Mouse (Mus musculus): ENCODE measurements around the gene Zbtb21. TPM values are rescaled to one million over a fixed set of nuclear protein-coding genes. Genes with fewer than 3 reads are reported as not detected.

Gene Zbtb21
- total and polyA plus RNA-seq, 2 experiments from 2014 or later, result 9.0 to 32.9 TPM

GRCm38 (mm10) chr16:97919793-97920192, 42.6 kb downstream of the Zbtb21 start:
- no peak for DNase-seq
- no peak overlapping the region for H3K27ac ChIP-seq (ENCODE audit: low read depth, low read length)
- no peak overlapping the region for H3K4me2 ChIP-seq (ENCODE audit: low read depth)
- 25% methylated on average over 2 of the region's 2 CpGs for WGBS
- no peak for ATAC-seq
- no peak overlapping the region for H3K9ac ChIP-seq
- TF ChIP-seq CTCF (IDR thresholded peaks at IDR 0.05; ENCODE audit: low read depth), result no peak
- H3K9me3 ChIP-seq (ENCODE audit: low read length), result no peaks in the 10 kb centered on the region
- H3K36me3 ChIP-seq (ENCODE audit: insufficient read depth), result no peaks in the 10 kb centered on the region
- peaks cover 9% of the 10 kb centered on the region; the same call in 1 of the 2 replicates for H3K4me1 ChIP-seq (ENCODE audit: insufficient read depth)
- H3K27me3 ChIP-seq (ENCODE audit: insufficient read depth, low read length), result no peaks in the 10 kb centered on the region
- no peak overlapping the region for H3K4me3 ChIP-seq (ENCODE audit: low read depth, low read length)

GRCm38 (mm10) chr16:97912873-97913272, 49.5 kb downstream of the Zbtb21 start:
- no peak for DNase-seq
- H3K4me3 ChIP-seq (ENCODE audit: low read depth, low read length), result no peak overlapping the region
- H3K27me3 ChIP-seq (ENCODE audit: insufficient read depth, low read length), result no peaks in the 10 kb centered on the region
- H3K27ac ChIP-seq (ENCODE audit: low read depth, low read length), result no peak overlapping the region
- no peak overlapping the region for H3K4me2 ChIP-seq (ENCODE audit: low read depth)
- ATAC-seq, result no peak
- H3K4me1 ChIP-seq (ENCODE audit: insufficient read depth), result no peaks in the 10 kb centered on the region
- no peak overlapping the region for H3K9ac ChIP-seq
- TF ChIP-seq CTCF (IDR thresholded peaks at IDR 0.05; ENCODE audit: low read depth), result no peak
- no peaks in the 10 kb centered on the region for H3K9me3 ChIP-seq (ENCODE audit: low read length)
- H3K36me3 ChIP-seq (ENCODE audit: insufficient read depth), result no peaks in the 10 kb centered on the region

- no peak for DNase-seq
- Histone ChIP-seq H3K36me3 (ENCODE audit: insufficient read depth) (no peaks in the 10 kb centered on the region), H3K4me1 (ENCODE audit: insufficient read depth) (no peaks in the 10 kb centered on the region), H3K4me3 (ENCODE audit: low read depth, low read length) (no peak overlapping the region), H3K27ac (ENCODE audit: low read depth, low read length) (no peak overlapping the region), H3K4me2 (ENCODE audit: low read depth) (no peak overlapping the region), H3K9me3 (ENCODE audit: low read length) (no peaks in the 10 kb centered on the region), H3K27me3 (ENCODE audit: insufficient read depth, low read length) (no peaks in the 10 kb centered on the region), H3K9ac (no peak overlapping the region)
- WGBS, result 94% methylated on average over 1 of the region's 1 CpGs
- no peak for TF ChIP-seq CTCF (IDR thresholded peaks at IDR 0.05; ENCODE audit: low read depth)
- no peak for ATAC-seq
Observed at GRCm38 (mm10) chr16:97909356-97909755, 53.1 kb downstream of the Zbtb21 start.

- H3K4me3 ChIP-seq (ENCODE audit: low read depth, low read length), result no peak overlapping the region
- H3K36me3 ChIP-seq (ENCODE audit: insufficient read depth), result no peaks in the 10 kb centered on the region
- no peak overlapping the region for H3K4me2 ChIP-seq (ENCODE audit: low read depth)
- TF ChIP-seq CTCF (IDR thresholded peaks at IDR 0.05; ENCODE audit: low read depth), result no peak
- ATAC-seq (no peak), DNase-seq (no peak)
- no peaks in the 10 kb centered on the region for H3K27me3 ChIP-seq (ENCODE audit: insufficient read depth, low read length)
- 87% methylated on average over 6 of the region's 6 CpGs for WGBS
- no peak overlapping the region for H3K9ac ChIP-seq
- H3K9me3 ChIP-seq (ENCODE audit: low read length), result no peaks in the 10 kb centered on the region
- no peaks in the 10 kb centered on the region for H3K4me1 ChIP-seq (ENCODE audit: insufficient read depth)
- no peak overlapping the region for H3K27ac ChIP-seq (ENCODE audit: low read depth, low read length)
Observed at GRCm38 (mm10) chr16:97907496-97907895, 54.9 kb downstream of the Zbtb21 start.

GRCm38 (mm10) chr16:97906337-97906736, 56.1 kb downstream of the Zbtb21 start:
- Histone ChIP-seq H3K9me3 (ENCODE audit: low read length) (no peaks in the 10 kb centered on the region), H3K36me3 (ENCODE audit: insufficient read depth) (no peaks in the 10 kb centered on the region), H3K4me3 (ENCODE audit: low read depth, low read length) (no peak overlapping the region), H3K27ac (ENCODE audit: low read depth, low read length) (no peak overlapping the region), H3K4me2 (ENCODE audit: low read depth) (no peak overlapping the region), H3K9ac (no peak overlapping the region), H3K27me3 (ENCODE audit: insufficient read depth, low read length) (no peaks in the 10 kb centered on the region), H3K4me1 (ENCODE audit: insufficient read depth) (no peaks in the 10 kb centered on the region)
- no peak for ATAC-seq
- no peak for TF ChIP-seq CTCF (IDR thresholded peaks at IDR 0.05; ENCODE audit: low read depth)
- no peak for DNase-seq

GRCm38 (mm10) chr16:97905449-97905991, 56.9 kb downstream of the Zbtb21 start:
- DNase-seq (no peak), ATAC-seq (no peak)
- no peak overlapping the region for H3K4me3 ChIP-seq (ENCODE audit: low read depth, low read length)
- H3K36me3 ChIP-seq (ENCODE audit: insufficient read depth), result no peaks in the 10 kb centered on the region
- no peaks in the 10 kb centered on the region for H3K9me3 ChIP-seq (ENCODE audit: low read length)
- no peak overlapping the region for H3K27ac ChIP-seq (ENCODE audit: low read depth, low read length)
- no peaks in the 10 kb centered on the region for H3K4me1 ChIP-seq (ENCODE audit: insufficient read depth)
- TF ChIP-seq CTCF (IDR thresholded peaks at IDR 0.05; ENCODE audit: low read depth), result no peak
- no peak overlapping the region for H3K9ac ChIP-seq
- no peak overlapping the region for H3K4me2 ChIP-seq (ENCODE audit: low read depth)
- 54% methylated on average over 2 of the region's 2 CpGs for WGBS
- no peaks in the 10 kb centered on the region for H3K27me3 ChIP-seq (ENCODE audit: insufficient read depth, low read length)

- H3K36me3 ChIP-seq (ENCODE audit: insufficient read depth), result no peaks in the 10 kb centered on the region
- TF ChIP-seq CTCF (IDR thresholded peaks at IDR 0.05; ENCODE audit: low read depth), result no peak
- ATAC-seq, result no peak
- DNase-seq, result no peak
- H3K27me3 ChIP-seq (ENCODE audit: insufficient read depth, low read length), result no peaks in the 10 kb centered on the region
- H3K4me2 ChIP-seq (ENCODE audit: low read depth), result no peak overlapping the region
- H3K4me1 ChIP-seq (ENCODE audit: insufficient read depth), result no peaks in the 10 kb centered on the region
- H3K4me3 ChIP-seq (ENCODE audit: low read depth, low read length), result no peak overlapping the region
- H3K9ac ChIP-seq, result no peak overlapping the region
- 84% methylated on average over 3 of the region's 3 CpGs for WGBS
- H3K9me3 ChIP-seq (ENCODE audit: low read length), result no peaks in the 10 kb centered on the region
- no peak overlapping the region for H3K27ac ChIP-seq (ENCODE audit: low read depth, low read length)
Observed at GRCm38 (mm10) chr16:97904035-97904434, 58.4 kb downstream of the Zbtb21 start.

All from forebrain, postnatal 0 days (tissue).